Mouse (Mus musculus): Measurements from ENCODE around the gene Cacna1a.

The Cacna1a gene

GRCm38 (mm10) chr8:84414918-84415317 lies 26.7 kb downstream of the Cacna1a start:
- DNase-seq: peak; percentile 33

- DNase-seq: peak; percentile 61
These were observed 27.2 kb downstream of the Cacna1a start for GRCm38 (mm10) chr8:84415378-84415898.

GRCm38 (mm10) chr8:84416041-84416440 lies 27.8 kb downstream of the Cacna1a start:
- peak; percentile 53 for DNase-seq

GRCm38 (mm10) chr8:84416915-84417314 lies 28.7 kb downstream of the Cacna1a start:
- peak; percentile 56 for DNase-seq

- DNase-seq: peak; percentile 78
These were observed 29.6 kb downstream of the Cacna1a start for GRCm38 (mm10) chr8:84417840-84418239.

GRCm38 (mm10) chr8:84424426-84424825 lies 36.2 kb downstream of the Cacna1a start:
- no peak for DNase-seq

- no peak for DNase-seq
These were observed 37.8 kb downstream of the Cacna1a start for GRCm38 (mm10) chr8:84426087-84426486.

- peak; percentile 85 for DNase-seq
These were observed 38.3 kb downstream of the Cacna1a start for GRCm38 (mm10) chr8:84426582-84426981.

- DNase-seq: no peak
These were observed 39.8 kb downstream of the Cacna1a start for GRCm38 (mm10) chr8:84428034-84428433.

- no peak for DNase-seq
These were observed 40.8 kb downstream of the Cacna1a start for GRCm38 (mm10) chr8:84429014-84429413.

GRCm38 (mm10) chr8:84429492-84429891 lies 41.3 kb downstream of the Cacna1a start:
- no peak for DNase-seq

GRCm38 (mm10) chr8:84435370-84435769 lies 47.1 kb downstream of the Cacna1a start:
- DNase-seq: no peak

GRCm38 (mm10) chr8:84439813-84440212 lies 51.6 kb downstream of the Cacna1a start:
- DNase-seq: peak; percentile 78

- DNase-seq: no peak
These were observed 53.8 kb downstream of the Cacna1a start for GRCm38 (mm10) chr8:84442043-84442442.

- peak; percentile 73 for DNase-seq
These were observed 58.3 kb downstream of the Cacna1a start for GRCm38 (mm10) chr8:84446571-84446991.

GRCm38 (mm10) chr8:84454532-84454931 lies 66.3 kb downstream of the Cacna1a start:
- DNase-seq: no peak

- no peak for DNase-seq
These were observed 70.6 kb downstream of the Cacna1a start for GRCm38 (mm10) chr8:84458853-84459252.

GRCm38 (mm10) chr8:84459276-84459675 lies 71.0 kb downstream of the Cacna1a start:
- peak; percentile 50 for DNase-seq

- no peak for DNase-seq
These were observed 72.5 kb downstream of the Cacna1a start for GRCm38 (mm10) chr8:84460698-84461097.

GRCm38 (mm10) chr8:84466932-84467331 lies 78.7 kb downstream of the Cacna1a start:
- peak; percentile 65 for DNase-seq

- no peak for DNase-seq
These were observed 80.8 kb downstream of the Cacna1a start for GRCm38 (mm10) chr8:84469076-84469475.

GRCm38 (mm10) chr8:84471271-84471995 lies 83.2 kb downstream of the Cacna1a start:
- peak; percentile 67 for DNase-seq

- no peak for DNase-seq
These were observed 86.2 kb downstream of the Cacna1a start for GRCm38 (mm10) chr8:84474456-84474855.

GRCm38 (mm10) chr8:84477341-84477740 lies 89.1 kb downstream of the Cacna1a start:
- DNase-seq: no peak

- DNase-seq: no peak
These were observed 94.8 kb downstream of the Cacna1a start for GRCm38 (mm10) chr8:84483004-84483403.

Measured in cerebellum, adult 8-10 months (tissue).